Mouse (Mus musculus): ENCODE measurements around the gene Ghrhr. TPM values are rescaled to one million over a fixed set of nuclear protein-coding genes. Genes with fewer than 3 reads are reported as not detected.
A peak's percentile ranks its signal among the peaks of the same experiment; 100 is the strongest.

The Ghrhr gene
- 0.63 TPM in 1 of 2 replicates, not detected in the other for total RNA-seq (2015; ENCODE audit: low replicate concordance)
- total RNA-seq (2017; ENCODE audit: low replicate concordance): 0.28 TPM in 1 of 2 replicates, not detected in the other

DNA sequence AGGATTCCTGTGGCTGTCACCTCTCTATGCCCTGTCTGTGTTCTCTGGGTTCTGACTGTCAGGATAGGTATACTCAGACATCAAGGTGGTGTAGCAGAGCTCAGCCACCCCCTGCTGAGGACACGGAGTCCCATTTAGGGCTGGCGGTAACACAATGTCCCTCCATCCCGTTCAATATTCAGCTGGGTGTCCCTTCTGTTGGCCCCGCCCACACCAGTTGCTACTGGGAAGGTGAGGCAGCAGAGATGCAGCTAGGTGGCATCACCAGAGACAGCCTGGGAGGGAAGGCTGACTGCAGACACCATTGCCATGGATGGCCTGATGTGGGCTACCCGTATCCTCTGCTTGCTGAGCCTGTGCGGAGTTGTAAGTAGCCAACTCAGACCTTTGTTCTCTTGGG lies at the start of gene Ghrhr:
Gene Ghrhr, plus strand, starts transcription at position 220 of the 400 bp plus-strand sequence.
- ATAC-seq (replicated peaks; ENCODE audit: low FRiP score, poor library complexity, severe bottlenecking): 0 out of 2 replicates have a peak, but pooled peaks have one; percentile 20

DNA sequence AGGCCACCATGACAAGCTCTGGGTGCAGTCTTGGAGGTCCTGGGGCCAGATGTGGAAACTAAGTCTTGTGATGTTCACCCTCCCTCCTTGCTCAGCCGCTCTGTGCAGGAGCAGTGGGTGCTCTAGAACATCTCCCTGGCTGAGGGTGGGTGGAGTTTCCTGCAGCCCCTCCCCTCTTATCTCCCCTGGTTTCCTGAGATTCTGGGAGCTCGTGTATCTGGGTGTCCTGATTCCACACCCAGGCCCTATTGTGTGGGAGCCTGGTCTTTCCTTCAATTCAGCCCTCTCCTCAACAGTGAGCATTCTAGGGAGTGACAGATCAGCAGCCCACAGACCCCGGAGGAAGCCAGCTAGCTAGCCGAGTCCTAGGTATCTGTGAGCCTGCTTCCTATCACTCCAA lies 49.8 kb upstream of the Ghrhr start:
- ATAC-seq (replicated peaks; ENCODE audit: low FRiP score, poor library complexity, severe bottlenecking): no peak

GRCm38 (mm10) chr6:55327326-55327725 lies 48.8 kb upstream of the Ghrhr start:
- ATAC-seq (replicated peaks; ENCODE audit: low FRiP score, poor library complexity, severe bottlenecking): no peak

- ATAC-seq (replicated peaks; ENCODE audit: low FRiP score, poor library complexity, severe bottlenecking): no peak
Observed at GRCm38 (mm10) chr6:55328179-55328578, 47.9 kb upstream of the Ghrhr start.

GRCm38 (mm10) chr6:55331315-55331714 lies 44.8 kb upstream of the Ghrhr start:
- ATAC-seq (replicated peaks; ENCODE audit: low FRiP score, poor library complexity, severe bottlenecking): no peak

DNA sequence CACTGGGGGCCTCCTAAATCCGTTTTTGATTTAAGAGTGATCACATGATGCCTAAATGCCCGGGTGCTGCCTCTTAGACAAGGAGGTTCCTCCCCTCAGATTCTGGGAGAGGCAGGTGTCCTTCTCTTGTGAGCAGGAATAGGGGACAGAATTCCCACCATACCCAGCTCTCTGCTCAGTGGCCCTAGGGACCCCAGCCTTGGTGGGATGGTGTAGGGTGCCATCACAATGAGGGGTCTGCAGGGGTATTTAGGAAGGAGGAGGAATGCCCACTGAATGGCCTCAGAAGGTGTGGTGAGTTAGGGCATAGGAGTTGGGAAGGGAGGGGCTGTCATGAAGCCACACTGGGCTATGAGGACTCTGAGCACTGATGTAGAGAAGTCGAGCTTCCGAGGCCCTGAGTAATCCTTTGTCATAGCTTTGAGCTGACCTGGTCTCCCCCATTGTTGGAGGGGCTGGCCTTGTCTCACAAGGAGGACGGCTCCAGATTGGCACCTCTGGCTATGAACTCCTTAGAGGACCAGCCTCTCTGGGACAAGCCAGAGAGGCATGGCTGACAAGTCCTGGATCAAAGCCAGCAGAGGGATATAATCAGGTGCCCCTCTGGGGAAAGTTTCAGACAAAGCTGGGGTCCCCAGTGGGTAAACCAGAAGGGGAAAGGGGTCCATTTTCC lies 43.9 kb upstream of the Ghrhr start:
- no peak for ATAC-seq (replicated peaks; ENCODE audit: low FRiP score, poor library complexity, severe bottlenecking)

DNA sequence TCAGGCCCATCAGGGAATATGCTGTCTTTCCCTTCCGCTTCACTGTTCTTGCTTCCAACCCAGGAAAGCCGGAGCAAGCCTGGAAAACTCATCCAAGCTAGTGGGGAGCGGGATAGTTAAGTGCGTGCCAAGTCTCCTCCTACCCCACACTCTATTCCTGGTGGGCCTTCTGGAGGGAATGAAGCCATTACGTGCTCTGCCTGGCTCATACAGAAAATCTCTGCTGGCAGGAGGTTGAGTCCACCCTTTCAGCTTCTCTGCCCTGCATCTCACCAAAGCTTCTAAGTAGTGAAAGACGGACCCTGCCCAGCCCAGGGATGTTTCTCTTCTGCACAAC lies 43.4 kb upstream of the Ghrhr start:
- ATAC-seq (replicated peaks; ENCODE audit: low FRiP score, poor library complexity, severe bottlenecking): no peak

DNA sequence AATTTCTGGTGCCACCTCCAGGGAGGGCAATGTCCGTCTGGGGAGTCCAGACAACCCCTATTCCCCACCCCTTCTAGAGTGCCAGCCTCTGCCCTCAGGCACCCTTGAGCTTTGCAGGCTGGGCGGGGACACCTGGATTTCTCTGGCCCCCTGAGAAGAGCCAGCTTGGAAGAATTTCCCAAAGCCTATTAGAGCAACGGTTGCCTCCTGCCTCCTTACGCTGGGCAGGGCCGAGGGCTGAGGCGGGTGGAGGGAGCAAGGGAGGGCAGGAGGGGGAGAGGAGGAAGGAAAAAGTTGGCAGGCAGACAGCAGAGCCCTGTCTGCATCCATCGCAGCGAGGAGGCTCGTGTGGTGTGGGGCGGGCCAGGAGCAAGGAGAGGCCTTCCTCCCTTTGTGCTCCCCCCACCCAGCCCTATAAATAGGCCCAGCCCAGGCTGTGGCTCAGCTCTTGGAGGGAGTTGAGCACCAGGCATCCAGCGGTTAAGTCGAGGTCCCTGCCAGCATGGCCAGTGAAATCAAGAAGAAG lies 40.0 kb upstream of the Ghrhr start, which contains the start of gene Aqp1:
Gene Aqp1, plus strand, starts transcription at position 444 of the 526 bp plus-strand sequence.
- peak; percentile 40 for ATAC-seq (replicated peaks; ENCODE audit: low FRiP score, poor library complexity, severe bottlenecking)

DNA sequence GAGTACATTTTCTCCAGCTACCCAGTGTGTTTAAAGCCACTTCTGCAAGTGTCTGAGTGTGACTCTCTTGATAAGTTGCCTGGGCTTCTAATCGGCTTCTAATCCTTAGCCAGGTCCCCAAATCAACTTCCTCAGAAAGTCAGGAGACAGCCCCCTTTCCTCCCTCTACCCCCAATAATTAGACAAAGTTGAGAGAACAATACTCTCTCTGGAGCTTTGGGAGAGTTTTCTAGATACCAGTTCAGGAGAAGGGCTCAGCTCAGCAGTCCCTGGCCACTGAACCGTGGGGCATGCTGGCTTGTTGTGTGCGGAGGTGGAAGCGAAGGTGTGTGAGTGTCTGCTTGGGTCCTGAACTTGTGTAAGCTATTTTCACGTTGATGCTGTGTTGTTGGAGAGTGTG lies 38.9 kb upstream of the Ghrhr start:
- no peak for ATAC-seq (replicated peaks; ENCODE audit: low FRiP score, poor library complexity, severe bottlenecking)

DNA sequence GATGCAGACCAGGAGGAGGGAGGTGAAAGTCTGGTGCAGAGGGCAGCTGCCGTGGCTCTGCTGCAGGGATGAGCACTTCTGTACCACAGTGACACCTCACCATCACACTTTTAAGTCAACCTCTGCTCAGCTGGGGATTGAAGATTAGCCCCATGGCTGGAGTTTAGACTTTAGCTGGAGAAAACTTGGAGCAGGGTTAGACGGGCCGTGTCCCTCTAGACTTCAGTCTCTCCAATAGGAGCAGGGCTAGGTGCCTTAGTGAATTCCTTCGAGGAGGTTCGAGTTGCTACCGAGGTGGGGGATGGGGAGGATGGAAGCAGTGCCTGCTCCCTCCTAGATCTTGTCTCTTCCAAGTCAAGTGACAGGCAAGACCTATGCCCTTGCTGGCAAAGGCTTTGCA lies 38.0 kb upstream of the Ghrhr start:
- ATAC-seq (replicated peaks; ENCODE audit: low FRiP score, poor library complexity, severe bottlenecking): peak; percentile 1; the same call in 1 of the 2 replicates

- peak; percentile 55 for ATAC-seq (replicated peaks; ENCODE audit: low FRiP score, poor library complexity, severe bottlenecking)
Observed at GRCm38 (mm10) chr6:55338934-55339825, 36.9 kb upstream of the Ghrhr start.

DNA sequence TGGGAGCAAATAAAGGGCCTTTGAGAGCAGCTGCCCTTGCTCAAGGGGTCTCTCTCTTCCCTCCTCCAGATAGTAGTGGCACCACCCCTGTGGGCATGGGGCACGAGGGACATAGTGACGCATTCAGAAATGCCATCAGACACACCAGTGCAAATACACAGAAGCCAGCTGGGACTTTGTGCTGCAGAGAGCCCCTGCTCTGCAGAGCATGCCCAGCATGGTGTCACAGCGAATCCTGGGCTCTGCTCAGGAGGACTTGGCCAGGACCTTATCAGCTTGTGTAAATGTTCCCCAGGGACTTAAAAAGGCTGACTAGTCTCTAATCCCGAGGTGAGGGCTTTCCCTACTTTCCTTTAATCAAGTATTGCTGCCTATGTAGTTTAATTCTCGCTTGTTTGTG lies 34.4 kb upstream of the Ghrhr start:
- no peak for ATAC-seq (replicated peaks; ENCODE audit: low FRiP score, poor library complexity, severe bottlenecking)

GRCm38 (mm10) chr6:55342328-55342727 lies 33.8 kb upstream of the Ghrhr start:
- peak; percentile 23; the same call in 1 of the 2 replicates for ATAC-seq (replicated peaks; ENCODE audit: low FRiP score, poor library complexity, severe bottlenecking)

DNA sequence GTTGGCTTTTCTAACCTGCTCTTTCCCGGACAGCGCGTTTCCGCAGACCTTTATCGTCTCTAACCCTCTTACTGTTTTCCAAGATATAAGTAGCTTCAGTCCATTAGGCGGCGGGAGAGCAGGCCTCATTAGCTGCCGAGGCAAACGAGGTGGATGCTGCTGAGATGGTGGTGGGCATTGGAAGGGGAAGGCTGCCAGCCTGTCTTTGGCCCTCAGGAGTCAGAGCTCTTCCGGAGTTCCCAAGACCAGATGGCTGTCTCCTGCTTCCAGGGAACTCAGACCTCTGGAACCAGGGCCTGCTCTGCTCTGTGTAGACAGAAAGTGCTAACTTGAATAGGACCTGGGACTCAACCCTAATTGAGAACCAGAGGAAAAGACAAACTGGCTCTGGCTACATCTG lies 32.6 kb upstream of the Ghrhr start:
- no peak for ATAC-seq (replicated peaks; ENCODE audit: low FRiP score, poor library complexity, severe bottlenecking)

DNA sequence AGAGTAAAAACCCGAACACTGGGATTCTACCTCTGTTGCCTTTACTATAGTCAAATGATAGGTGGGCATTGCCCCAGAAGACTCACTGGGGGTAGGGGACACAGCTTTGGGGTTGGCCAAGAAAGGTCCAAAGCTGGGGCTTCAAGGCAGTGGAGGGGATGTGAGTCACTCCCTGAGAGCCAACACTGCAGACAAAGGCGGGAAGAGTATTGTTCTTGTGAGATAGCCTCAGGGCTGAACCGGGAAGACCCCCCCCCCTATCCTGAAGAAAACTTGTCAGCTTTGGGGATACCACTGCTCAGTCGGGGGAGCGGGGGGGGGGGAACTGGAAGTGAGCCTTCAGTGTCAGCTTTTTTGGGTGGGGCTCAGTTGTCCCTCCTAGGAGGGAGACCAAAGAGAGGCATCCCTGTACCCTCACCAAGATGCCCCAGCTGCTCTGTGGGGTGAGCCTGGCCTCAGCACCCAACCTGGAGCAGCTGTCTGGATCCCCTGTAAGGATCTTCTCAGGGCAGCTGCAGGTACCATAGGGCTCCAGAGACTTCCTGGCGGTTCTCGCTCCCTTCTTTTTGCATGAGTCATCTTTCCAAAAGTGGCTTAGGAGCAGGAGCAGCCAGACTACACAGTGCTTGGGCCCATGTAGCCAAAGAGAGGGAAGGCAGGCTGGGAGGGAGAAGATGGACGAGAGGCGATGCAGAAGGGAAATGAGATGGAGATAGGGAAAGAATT lies 31.6 kb upstream of the Ghrhr start:
- no peak for ATAC-seq (replicated peaks; ENCODE audit: low FRiP score, poor library complexity, severe bottlenecking)

DNA sequence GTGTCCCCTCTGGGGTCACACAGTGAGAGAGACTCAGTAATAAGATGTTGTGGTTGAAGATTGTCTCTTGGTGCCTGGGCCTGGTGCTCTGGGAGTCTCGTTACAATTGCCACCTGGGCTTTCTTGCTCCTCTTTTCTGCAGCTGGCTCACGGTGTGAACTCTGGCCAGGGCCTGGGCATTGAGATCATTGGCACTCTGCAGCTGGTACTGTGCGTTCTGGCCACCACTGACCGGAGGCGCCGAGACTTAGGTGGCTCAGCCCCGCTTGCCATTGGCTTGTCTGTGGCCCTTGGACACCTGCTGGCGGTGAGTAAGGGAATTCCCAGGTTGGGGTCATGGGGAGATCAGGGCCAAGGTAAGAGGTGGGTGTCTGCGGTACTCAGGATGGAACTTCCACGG lies 30.8 kb upstream of the Ghrhr start:
- ATAC-seq (replicated peaks; ENCODE audit: low FRiP score, poor library complexity, severe bottlenecking): no peak

- no peak for ATAC-seq (replicated peaks; ENCODE audit: low FRiP score, poor library complexity, severe bottlenecking)
Observed at GRCm38 (mm10) chr6:55346491-55346890, 29.6 kb upstream of the Ghrhr start.

GRCm38 (mm10) chr6:55347711-55348571 lies 28.2 kb upstream of the Ghrhr start:
- peak; percentile 36; the same call in 1 of the 2 replicates for ATAC-seq (replicated peaks; ENCODE audit: low FRiP score, poor library complexity, severe bottlenecking)

DNA sequence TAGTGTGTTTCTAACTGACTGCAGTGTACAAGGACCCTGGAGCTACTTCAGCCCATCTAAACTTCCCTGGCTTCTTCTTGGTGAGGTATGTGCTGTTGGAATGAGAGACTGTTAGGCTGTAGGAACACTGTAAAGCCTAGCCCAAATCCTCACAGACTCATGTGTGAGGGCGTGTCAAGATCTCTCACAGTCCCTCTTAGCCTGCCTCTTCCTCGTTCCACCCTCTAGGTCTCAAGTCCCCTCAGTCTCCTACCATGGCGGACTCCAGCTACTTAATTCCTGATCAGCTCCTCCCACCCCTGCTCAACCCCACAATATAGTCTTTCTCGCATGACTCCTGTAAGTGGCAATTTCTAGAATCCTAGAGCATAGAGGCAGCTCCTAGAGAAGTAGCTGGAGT lies 26.9 kb upstream of the Ghrhr start:
- ATAC-seq (replicated peaks; ENCODE audit: low FRiP score, poor library complexity, severe bottlenecking): no peak
